Mouse (Mus musculus): ENCODE measurements around the gene Pde11a. TPM values are rescaled to one million over a fixed set of nuclear protein-coding genes. Genes with fewer than 3 reads are reported as not detected.

Gene Pde11a
- total RNA-seq, 4 experiments from 2014 or later, result 1.2 to 8.6 (median 3.8) TPM

DNA sequence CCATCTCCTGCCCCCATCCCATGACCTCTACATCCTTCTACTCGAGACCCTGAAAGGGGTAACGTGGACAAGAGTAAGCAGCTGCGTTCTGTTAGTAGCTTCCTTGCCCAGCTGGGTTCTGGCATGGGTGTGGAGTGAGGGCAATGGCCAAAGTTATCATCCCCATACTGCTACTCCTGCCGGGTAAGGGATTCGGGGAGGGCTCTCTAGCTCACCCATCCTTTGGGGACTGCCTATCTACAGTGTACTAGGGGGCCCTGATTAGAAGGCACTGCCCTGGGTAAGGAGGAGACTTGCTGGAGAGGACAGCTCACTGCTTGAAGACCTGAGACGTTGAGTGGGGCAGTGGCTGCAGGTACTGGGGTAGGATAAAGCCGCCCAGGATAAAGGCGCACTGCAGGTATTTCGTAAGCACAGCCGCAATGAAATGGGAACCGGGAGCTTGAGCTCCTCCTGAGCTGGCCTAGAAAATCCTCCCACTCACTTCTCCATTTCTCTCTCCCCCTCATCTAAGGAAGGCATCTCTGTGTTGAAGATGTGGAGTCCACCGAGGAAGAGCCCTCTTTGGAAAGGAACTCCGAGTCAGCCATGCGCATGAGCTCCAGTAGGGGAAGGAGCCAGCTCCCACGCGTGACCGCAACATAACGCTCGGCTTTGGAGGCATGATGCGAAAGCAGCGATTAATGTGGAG is 15.2 kb downstream of the Pde11a start:
- no peak for DNase-seq (ENCODE audit: low spot score)

DNA sequence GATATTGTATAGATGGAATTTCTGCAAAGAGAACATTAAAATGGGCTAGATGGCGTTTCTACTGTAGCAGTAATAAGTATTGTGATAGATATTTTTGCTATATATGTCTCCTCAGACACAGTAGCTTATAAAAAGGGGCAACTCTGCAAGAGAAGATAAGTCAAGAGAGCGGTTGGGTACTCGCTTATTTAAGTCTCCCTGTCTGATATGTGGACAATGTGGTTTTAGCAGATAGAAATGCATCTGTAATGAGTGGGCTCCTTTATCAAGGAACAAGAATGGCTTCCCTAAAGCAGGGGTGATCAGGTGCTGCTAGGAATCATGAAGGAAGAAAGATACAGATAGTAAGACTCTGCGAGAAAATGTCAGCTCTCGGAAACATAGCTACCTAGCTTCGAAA is 18.2 kb downstream of the Pde11a start:
- DNase-seq (ENCODE audit: low spot score), result no peak

DNA sequence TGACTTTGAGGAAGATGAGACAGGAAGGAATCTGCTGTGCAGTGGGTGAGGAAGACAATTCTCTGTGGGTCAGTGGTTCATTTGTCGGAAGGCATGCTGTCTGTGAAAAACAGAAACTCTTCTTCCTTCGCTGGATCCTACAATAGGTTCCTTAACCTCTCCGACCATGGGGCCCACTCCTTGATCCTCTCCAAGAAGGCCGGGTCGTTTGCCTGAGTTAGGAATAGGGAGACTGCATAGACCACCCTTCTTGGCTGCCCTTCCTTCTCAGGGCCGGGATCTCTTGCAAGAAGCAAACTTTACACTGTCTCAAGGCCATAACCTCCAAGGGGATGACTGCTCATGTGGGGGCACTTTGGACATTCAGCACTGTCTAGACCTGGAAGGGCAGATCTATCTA is 19.3 kb downstream of the Pde11a start:
- DNase-seq (ENCODE audit: low spot score), result no peak

DNA sequence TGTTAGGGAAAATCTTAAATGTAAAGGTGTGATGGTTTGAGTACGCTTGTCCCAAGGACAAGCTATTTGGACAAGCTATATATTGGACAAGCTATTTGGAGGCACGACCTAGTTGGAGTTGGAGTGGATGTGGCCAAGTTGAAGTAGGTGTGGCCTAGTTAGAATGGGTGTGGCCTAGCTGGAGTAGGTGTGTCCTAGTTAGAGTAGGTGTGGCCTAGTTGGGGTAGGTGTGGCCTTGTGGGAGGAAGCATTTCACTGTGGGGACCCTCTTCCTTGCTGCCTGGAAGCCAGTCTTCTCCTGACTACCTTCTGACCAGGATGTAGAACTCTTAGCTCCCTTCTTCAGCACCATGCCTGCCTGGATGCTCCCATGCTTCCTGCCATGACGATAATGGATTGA is 50.9 kb downstream of the Pde11a start:
- no peak for DNase-seq (ENCODE audit: low spot score)

DNA sequence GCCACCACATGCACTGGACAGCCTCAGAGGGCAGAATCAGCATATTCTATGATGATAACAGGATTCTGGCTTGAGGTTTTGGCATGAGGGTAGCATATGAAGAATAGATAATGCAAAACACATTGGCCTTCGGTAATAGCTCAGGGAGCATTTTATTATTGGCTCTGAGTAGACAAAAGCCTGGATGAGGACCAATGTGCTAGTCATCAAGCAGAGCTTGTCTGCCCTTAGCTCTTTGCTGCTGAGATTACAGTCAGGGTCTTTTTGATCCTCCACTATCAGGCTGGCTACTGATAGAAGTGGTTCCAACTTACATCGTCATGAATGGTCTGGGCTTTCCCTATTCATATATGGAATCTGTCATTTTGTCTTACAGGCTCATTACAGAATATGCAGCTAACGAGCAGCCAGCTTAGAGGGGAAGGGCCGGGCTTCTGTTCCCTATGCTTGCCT is 52.3 kb downstream of the Pde11a start:
- DNase-seq (ENCODE audit: low spot score), result peak; percentile 35

DNA sequence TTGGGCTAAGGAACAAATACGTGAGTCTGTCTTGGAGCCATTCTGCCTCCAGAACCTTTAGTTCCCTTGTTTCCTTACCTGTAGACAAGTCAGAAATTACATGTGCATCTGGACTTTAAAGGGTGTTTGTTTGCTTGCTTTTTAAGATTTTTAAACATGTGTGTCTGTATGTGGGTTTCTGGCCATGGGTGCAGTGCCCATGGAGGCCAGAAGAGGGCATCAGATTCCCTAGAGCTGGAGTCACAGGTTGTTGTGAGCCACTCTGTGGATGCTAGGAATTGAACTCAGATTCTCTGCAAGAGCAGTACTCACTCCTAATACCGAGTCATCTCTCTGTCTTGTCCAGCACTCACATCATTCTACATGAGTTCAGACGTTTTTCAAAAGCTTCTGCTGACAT is 53.4 kb downstream of the Pde11a start:
- no peak for DNase-seq (ENCODE audit: low spot score)

DNA sequence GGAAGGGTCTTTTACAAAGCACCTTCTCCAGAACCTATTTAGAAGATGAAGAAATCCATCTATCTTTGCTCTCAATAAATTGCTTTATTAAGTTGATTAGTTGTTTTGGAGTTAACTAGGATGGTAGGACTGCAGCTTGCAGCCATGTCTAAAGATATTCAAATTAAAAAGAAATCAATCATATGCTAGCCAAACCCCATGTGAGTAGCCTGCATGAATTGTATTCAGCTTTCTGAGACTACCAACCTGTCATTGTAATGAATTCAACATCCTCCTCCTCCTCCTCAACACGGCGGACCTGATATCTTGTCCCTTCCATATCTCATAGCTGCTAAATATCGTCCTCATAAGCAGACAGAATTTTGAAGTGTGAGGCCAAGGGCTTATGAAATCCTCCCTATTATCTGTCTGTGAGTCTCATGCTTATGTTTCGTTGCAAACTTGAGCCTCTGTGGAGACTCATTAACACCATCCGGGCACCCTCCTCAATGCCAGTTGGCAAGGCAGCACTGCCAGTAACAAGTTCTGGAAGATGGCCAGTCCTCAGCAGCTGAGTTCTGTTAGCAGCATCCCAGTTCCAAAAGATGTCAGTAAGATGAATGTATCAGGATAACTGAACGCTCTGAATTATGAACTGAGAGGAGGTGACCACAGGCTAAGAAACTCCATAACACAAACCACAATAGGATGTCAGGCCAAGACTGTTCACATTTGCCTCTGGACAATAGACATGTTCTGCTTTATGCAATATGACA is 55.0 kb downstream of the Pde11a start:
- peak; percentile 61 for DNase-seq (ENCODE audit: low spot score)

DNA sequence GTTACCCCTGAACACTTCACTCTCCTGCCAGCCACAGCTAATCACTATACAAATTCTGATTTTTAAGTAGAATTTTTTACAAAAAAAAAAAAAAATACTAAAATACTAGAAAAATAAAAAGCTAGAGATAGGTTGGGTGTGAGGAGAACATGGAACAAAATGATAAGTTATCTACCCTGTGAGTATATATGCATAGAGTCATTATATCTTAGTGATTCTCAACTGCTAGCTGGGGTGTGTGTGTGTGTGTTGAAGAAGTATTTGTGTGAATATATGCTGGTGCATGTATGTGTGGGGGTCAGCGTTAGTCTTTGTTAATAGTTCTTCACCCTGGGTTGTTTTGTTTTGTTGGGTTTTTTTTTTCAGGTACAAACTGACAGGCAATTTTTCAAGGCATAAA is 69.1 kb downstream of the Pde11a start:
- no peak for DNase-seq (ENCODE audit: low spot score)

DNA sequence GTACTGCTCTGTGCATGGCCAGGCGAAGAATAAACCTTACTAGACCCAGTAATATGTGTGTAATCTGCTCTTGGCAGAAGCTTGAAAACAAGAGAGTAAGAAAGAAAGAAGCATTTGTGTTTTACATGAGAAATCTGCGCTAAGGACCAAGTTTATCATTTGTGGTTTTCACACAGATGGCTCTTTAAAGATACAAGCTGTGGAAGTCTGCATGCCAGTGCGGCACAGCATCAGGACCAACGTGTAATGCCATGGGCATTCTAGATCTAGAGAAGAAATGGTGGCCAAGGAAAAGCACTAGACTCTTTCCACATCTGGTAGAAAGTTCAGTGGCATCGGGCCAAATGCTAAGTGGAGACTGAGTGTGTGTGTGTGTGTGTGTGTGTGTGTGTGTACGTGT is 71.2 kb downstream of the Pde11a start:
- no peak for DNase-seq (ENCODE audit: low spot score)

DNA sequence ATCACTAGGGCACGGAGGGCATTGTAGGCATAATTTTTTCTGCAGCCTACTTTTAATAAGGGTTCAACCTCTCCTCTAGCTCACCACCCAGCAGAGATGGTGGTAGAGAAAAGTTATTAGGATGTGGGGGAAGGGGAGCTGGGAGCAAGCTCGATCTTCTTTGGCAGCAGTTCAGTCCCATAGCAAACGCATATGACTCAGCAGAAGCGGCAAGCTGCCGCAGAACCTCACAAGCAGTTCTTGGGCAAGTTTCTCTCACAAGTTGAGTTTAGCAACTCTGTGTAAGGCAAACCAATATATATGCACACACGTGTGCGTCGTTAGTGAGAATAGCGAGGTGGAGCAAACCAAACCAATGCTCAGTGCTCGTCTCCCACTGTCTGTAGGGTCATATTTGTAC is 72.0 kb downstream of the Pde11a start:
- no peak for DNase-seq (ENCODE audit: low spot score)

DNA sequence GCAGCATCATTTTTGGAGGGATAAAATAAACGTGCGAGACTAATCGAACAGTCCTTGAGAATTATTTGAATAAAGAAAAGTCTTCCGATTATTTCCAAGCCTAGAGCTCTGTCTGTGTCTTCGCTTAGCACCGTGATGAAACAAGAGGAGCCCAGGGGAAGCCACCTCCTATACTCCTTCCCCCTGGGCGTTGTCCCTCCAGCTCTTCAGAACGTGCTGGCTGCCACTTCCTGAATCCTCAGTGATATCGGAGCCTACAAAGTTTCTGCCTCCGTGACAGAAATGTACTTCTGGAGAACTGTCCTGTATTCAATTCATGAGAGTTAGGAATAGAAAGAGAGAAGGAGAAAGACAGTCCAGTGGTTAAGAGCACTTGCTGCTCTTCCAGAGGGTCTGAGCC is 74.3 kb downstream of the Pde11a start:
- no peak for DNase-seq (ENCODE audit: low spot score)

DNA sequence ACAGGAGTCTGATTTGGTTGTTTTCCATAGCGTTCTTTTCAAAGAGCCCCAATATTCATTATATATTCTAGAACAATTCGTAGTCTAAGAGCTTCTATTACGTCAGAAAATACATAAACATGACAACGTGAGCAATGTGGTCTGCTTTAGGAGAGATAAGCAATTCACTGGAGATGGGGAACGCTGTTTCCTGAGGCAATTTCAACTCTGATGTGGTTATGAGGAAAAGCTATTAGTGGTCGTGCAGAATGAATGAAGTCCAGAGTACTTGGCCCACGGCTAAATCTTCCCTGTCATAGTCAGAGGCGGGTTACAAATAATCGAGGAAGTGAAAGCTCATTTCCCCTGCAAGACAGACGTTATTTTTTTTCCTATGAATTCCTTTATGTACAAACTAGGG is 75.9 kb downstream of the Pde11a start:
- no peak for DNase-seq (ENCODE audit: low spot score)

DNA sequence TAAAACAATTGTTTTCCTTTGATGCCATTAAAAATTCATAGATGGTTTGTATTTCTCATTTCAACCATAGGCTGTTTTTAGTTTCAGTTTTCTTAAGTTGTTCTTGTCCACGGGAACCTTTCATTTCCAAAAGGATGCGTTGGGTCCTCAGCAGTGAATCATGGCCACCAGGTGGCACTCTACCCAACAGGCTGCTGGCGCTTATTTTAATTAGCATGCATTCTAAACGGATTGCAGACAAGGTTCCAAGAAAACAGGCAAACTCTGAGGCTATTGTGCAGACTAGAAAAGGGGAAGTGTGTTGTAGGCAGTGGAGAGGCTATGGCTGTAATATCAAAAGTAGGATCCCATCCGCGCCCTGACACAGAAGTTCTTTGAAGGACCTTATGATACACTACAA is 83.7 kb downstream of the Pde11a start:
- DNase-seq (ENCODE audit: low spot score), result peak; percentile 24

DNA sequence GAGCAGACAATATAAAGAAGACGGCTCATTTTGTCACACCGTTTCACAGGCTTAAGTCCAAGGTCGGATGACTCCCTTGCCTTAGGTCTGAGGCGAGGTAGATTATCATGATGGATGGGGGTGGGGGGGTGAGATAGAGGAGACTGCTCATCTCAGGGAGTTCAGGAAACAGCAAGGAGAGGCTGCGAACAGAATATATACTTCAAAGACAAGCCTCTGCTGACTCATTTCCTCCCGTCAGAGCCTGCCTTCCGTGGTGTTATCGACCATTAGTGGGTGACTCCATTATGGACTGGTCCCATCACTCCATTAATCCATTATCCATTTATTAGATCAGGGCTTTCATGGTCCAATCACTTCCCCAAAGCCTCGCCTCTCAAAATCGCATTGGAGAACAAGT is 87.2 kb downstream of the Pde11a start:
- no peak for DNase-seq (ENCODE audit: low spot score)

DNA sequence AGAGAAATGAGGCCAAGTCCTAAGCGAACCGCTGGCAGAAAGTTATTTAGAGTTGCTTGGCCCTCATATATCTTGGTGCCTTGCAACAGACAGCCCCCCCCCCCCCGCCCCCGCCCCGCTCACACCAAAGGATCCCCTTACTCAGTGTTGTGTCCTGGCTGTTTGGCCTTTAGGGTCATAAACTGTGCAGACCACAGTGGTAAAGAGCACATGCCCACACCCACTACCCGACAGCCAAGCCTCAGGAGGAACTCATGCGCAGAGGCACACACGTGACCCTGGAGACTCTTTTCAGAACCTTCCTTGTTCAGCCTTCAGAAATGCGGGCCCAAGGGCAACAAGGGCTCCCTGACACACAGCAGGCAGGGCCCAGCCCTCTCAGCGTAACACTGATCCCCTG is 90.3 kb downstream of the Pde11a start:
- no peak for DNase-seq (ENCODE audit: low spot score)

DNA sequence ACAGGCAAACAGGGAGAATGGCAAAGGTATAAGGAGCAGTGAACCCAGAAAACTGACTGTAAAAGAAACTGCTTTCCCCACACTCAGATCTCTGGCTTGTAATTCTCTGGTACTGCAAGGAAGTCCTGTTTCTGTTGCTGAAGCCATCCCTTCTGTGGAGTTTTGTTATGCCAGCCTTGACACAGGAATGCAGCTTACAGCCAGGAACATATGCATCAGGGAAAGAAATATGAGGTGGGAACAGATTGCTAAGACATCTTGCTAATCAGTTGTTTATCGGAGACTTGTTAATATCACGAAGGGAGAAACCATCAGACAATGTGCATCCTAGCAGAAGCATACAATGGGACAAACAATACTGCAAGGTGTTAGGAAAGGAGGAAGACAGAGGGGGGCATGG is 99.4 kb downstream of the Pde11a start:
- no peak for DNase-seq (ENCODE audit: low spot score)

DNA sequence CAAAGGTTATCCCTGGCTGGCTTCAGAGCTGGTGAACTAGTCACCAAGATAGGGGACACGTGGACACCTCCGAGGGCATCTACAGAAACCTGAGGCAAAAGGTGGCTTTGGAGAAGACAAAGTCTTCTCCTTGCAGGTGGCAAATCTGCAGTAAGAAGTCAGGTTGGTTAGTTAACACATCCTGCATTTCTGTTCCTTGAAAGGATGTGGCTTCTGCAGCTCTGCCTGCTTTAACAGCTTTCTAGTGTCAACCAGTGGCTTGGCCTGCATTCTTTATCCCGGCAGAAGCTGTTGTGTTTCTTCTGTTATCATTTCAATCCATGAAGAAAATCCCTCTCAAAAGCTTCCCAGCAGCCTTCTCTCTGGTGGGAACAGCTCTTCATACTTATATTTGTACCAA is 100.1 kb downstream of the Pde11a start:
- no peak for DNase-seq (ENCODE audit: low spot score)

DNA sequence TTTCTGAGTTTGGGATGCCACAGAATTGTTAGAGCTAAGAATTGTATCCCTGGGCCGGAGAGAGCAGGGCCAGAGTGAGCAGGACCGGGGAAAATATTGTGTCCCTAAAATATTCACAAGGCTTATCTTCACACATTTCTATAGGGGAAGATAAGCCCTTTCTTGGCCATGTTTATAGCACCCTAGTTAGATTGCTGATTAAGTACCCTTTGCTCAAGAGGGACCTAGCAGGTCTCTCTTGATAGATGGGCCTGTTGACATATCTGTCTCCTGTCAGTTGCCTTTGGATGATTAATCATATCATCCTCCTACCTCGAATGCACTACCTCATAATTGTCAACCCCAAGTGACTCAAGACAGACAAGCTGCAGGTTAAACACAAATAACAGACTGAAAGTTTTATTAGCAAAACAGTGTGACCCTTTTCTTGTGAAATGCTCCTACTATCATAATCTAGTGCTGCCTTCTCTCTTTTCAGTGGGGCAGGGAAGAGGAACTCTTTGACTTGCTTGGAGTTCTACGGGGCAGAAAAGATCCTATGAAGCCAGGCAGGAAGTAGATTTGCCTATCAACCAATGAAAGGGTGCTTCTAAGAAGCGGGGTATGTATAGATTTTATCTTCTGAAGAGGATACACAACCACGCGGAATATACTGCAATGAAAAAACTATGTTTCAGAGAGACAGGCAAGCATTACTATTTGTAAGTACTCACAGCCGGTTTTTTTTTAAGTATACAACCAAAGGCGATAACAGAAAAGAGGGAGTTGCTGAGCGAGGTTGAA is 100.7 kb downstream of the Pde11a start:
- no peak for DNase-seq (ENCODE audit: low spot score)

DNA sequence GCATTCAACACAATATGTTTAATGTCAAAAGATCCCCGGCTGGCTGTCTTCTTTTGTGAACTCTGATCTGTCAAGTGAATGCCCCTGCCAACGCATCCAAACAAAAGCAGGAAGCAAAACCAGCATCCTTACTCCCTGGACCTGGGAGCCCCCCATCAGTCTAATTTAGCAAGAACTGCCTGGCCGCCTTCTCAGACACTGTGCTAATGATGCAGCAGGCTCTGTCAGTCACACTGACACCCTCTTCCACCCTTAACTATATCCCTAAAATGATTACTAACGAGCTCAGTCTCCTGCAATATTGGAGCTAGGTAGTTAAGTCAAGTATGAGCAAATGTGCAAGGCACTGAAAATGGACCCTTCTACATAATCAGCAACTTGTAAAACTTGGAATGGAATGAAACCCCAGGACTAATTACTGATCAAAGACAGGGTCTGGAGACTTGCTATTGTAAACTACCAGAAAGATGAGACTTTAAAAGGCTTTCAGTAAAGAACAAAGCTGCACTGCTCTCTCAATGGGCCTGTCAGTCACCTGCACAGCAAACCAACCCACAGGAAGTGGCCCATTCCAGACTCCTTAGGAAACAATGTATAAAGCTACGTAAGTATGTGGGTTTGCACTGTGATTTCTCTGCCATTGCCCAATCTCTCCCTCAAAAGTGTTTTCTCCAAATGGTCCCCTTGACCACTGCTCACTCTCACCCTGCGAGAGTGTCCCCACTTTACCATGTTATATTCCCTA is 118.0 kb downstream of the Pde11a start:
- no peak for DNase-seq (ENCODE audit: low spot score)

DNA sequence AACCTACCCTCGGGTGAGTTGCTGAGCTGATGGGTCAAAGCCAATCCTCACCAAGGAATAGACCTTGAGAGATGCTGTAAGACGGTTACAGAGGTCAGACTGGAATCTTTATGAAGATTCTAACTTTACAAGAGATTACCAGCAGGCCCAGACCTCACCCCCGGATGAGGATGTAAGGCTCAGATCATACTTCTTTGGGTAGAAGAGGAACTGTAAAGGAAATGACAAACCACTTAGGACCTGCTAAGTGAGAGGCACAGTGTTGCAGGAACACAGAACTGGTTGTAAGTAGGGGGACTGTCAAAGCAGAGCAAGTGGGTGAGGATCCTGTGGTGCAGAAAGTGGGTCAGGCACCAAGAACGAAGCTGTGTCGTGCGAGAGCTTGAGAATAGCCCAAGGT is 119.0 kb downstream of the Pde11a start:
- DNase-seq (ENCODE audit: low spot score), result no peak

DNA sequence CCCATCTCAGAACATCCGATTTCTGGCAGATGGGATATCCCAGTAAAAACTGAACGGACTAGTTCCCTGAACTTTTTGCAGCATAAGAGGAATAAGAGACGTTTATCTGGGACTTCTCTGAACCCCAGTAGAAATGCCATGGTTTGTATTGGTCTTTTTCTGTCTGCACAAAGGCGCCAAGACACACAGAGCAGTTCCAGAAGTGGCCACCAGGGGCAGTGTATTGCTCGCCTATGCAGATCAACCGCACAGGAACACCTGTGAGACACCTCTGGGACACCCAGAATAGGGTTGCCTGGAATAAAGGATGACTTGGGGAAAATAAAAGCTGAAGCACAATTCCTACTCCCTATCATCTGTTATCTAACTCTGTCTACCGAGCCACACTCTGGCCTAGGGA is 122.4 kb downstream of the Pde11a start:
- DNase-seq (ENCODE audit: low spot score), result peak; percentile 2

DNA sequence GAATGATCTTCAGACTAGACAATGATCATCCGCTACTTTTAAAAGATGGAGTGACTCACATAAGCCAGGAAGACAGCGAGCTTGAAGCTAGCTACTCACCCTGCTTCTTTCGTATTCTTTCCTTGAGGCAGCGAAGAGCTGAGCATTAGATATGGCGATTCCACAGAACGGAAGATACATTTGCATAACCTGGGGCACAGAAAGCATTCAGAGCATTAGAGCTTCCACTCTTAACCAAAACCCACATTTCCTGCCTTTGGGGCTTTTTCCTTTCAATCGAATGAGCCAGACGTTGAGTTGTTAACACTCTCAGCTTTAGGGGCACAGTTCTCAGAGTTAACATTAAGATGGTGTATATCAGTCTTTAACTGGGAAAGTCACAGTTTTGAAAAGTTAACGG is 123.4 kb downstream of the Pde11a start:
- DNase-seq (ENCODE audit: low spot score), result no peak
